Mouse (Mus musculus): ENCODE measurements at regions not wholly inside any gene's neighbourhood (a gene's known extent, or its start where the extent isn't known, plus 50 kb on each side); places are given as distances from the start of the nearest gene placed in this dataset.

GRCm38 (mm10) chr5:64521401-64521800 lies 281.8 kb upstream of the Klf3 start:
- H3K4me1 ChIP-seq: 0 out of 2 replicates have a peak, but pooled peaks cover 2% of the 10 kb centered on the region
- H3K4me2 ChIP-seq (replicated peaks): no peak overlapping the region
- H3K27me3 ChIP-seq: no peaks in the 10 kb centered on the region
- WGBS: 77% methylated on average over 6 of the region's 6 CpGs
- no peak overlapping the region for H3K9ac ChIP-seq
- no peak overlapping the region for H3K27ac ChIP-seq
- H3K9me3 ChIP-seq: no peaks in the 10 kb centered on the region
- no peak overlapping the region for H3K4me3 ChIP-seq
- H3K36me3 ChIP-seq: no peaks in the 10 kb centered on the region
- no peak for ATAC-seq (ENCODE audit: insufficient number of reproducible peaks, insufficient read depth, low FRiP score, low TSS enrichment)

GRCm38 (mm10) chr5:64521969-64522368 lies 281.2 kb upstream of the Klf3 start:
- no peaks in the 10 kb centered on the region for H3K36me3 ChIP-seq
- WGBS: 32% methylated on average over 5 of the region's 5 CpGs
- ATAC-seq (ENCODE audit: insufficient number of reproducible peaks, insufficient read depth, low FRiP score, low TSS enrichment): no peak

GRCm38 (mm10) chr5:64526521-64526920 lies 276.7 kb upstream of the Klf3 start:
- Histone ChIP-seq H3K4me1 (0 out of 2 replicates have a peak, but pooled peaks cover 2% of the 10 kb centered on the region), H3K4me3 (no peak overlapping the region), H3K4me2 (replicated peaks) (no peak overlapping the region), H3K36me3 (no peaks in the 10 kb centered on the region), H3K9me3 (no peaks in the 10 kb centered on the region), H3K27ac (no peak overlapping the region), H3K9ac (no peak overlapping the region), H3K27me3 (no peaks in the 10 kb centered on the region)
- no peak for ATAC-seq (ENCODE audit: insufficient number of reproducible peaks, insufficient read depth, low FRiP score, low TSS enrichment)
- 87% methylated on average over 3 of the region's 3 CpGs for WGBS

More at GRCm38 (mm10) chr5:64521969-64522368, 281.2 kb upstream of the Klf3 start:
- Histone ChIP-seq H3K27me3 (no peaks in the 10 kb centered on the region), H3K9ac (no peak overlapping the region), H3K4me3 (no peak overlapping the region), H3K9me3 (no peaks in the 10 kb centered on the region), H3K27ac (no peak overlapping the region), H3K4me1 (0 out of 2 replicates have a peak, but pooled peaks cover 2% of the 10 kb centered on the region), H3K4me2 (replicated peaks) (no peak overlapping the region)

GRCm38 (mm10) chr5:64527962-64528361 lies 275.2 kb upstream of the Klf3 start:
- no peaks in the 10 kb centered on the region for H3K36me3 ChIP-seq
- H3K4me3 ChIP-seq: no peak overlapping the region
- H3K27me3 ChIP-seq: no peaks in the 10 kb centered on the region
- H3K4me1 ChIP-seq: no peaks in the 10 kb centered on the region
- no peak overlapping the region for H3K9ac ChIP-seq
- H3K4me2 ChIP-seq (replicated peaks): no peak overlapping the region
- H3K9me3 ChIP-seq: no peaks in the 10 kb centered on the region
- WGBS: 75% methylated on average over 3 of the region's 3 CpGs
- no peak for ATAC-seq (ENCODE audit: insufficient number of reproducible peaks, insufficient read depth, low FRiP score, low TSS enrichment)
- H3K27ac ChIP-seq: no peak overlapping the region

- H3K36me3 ChIP-seq: no peaks in the 10 kb centered on the region
- H3K4me1 ChIP-seq: peaks cover 4% of the 10 kb centered on the region
- H3K4me3 ChIP-seq: no peak overlapping the region
- H3K27me3 ChIP-seq: no peaks in the 10 kb centered on the region
- ATAC-seq (ENCODE audit: insufficient number of reproducible peaks, insufficient read depth, low FRiP score, low TSS enrichment): no peak
- H3K4me2 ChIP-seq (replicated peaks): no peak overlapping the region
- H3K9me3 ChIP-seq: no peaks in the 10 kb centered on the region
- WGBS: 88% methylated on average over 4 of the region's 4 CpGs
- no peak overlapping the region for H3K9ac ChIP-seq
- no peak overlapping the region for H3K27ac ChIP-seq
These were observed 268.8 kb upstream of the Klf3 start for GRCm38 (mm10) chr5:64534371-64534770.

- WGBS: 89% methylated on average over 6 of the region's 6 CpGs
- Histone ChIP-seq H3K9ac (no peak overlapping the region), H3K27ac (no peak overlapping the region), H3K4me2 (replicated peaks) (no peak overlapping the region), H3K36me3 (no peaks in the 10 kb centered on the region), H3K4me3 (no peak overlapping the region), H3K4me1 (peaks cover 4% of the 10 kb centered on the region), H3K9me3 (no peaks in the 10 kb centered on the region), H3K27me3 (no peaks in the 10 kb centered on the region)
- ATAC-seq (ENCODE audit: insufficient number of reproducible peaks, insufficient read depth, low FRiP score, low TSS enrichment): no peak
These were observed 268.2 kb upstream of the Klf3 start for GRCm38 (mm10) chr5:64534947-64535346.

GRCm38 (mm10) chr5:64535546-64535945 lies 267.6 kb upstream of the Klf3 start:
- 88% methylated on average over 4 of the region's 4 CpGs for WGBS
- Histone ChIP-seq H3K4me2 (replicated peaks) (no peak overlapping the region), H3K4me1 (peaks cover 4% of the 10 kb centered on the region)

GRCm38 (mm10) chr5:64536393-64537112 lies 266.6 kb upstream of the Klf3 start:
- Histone ChIP-seq H3K4me1 (peaks cover 4% of the 10 kb centered on the region), H3K4me3 (no peak overlapping the region), H3K27me3 (no peaks in the 10 kb centered on the region), H3K4me2 (replicated peaks) (no peak overlapping the region), H3K27ac (no peak overlapping the region), H3K9ac (no peak overlapping the region), H3K9me3 (no peaks in the 10 kb centered on the region), H3K36me3 (no peaks in the 10 kb centered on the region)
- WGBS: 51% methylated on average over 20 of the region's 20 CpGs
- ATAC-seq (ENCODE audit: insufficient number of reproducible peaks, insufficient read depth, low FRiP score, low TSS enrichment): no peak

More at GRCm38 (mm10) chr5:64535546-64535945, 267.6 kb upstream of the Klf3 start:
- no peak overlapping the region for H3K27ac ChIP-seq
- no peaks in the 10 kb centered on the region for H3K9me3 ChIP-seq
- no peaks in the 10 kb centered on the region for H3K27me3 ChIP-seq
- no peaks in the 10 kb centered on the region for H3K36me3 ChIP-seq
- H3K4me3 ChIP-seq: no peak overlapping the region
- no peak for ATAC-seq (ENCODE audit: insufficient number of reproducible peaks, insufficient read depth, low FRiP score, low TSS enrichment)
- no peak overlapping the region for H3K9ac ChIP-seq

GRCm38 (mm10) chr5:64537113-64537780 lies 265.9 kb upstream of the Klf3 start:
- Histone ChIP-seq H3K9ac (no peak overlapping the region), H3K36me3 (no peaks in the 10 kb centered on the region), H3K9me3 (no peaks in the 10 kb centered on the region), H3K27ac (no peak overlapping the region), H3K4me3 (no peak overlapping the region), H3K27me3 (no peaks in the 10 kb centered on the region), H3K4me1 (peaks cover 4% of the 10 kb centered on the region), H3K4me2 (replicated peaks) (no peak overlapping the region)
- WGBS: 78% methylated on average over 10 of the region's 10 CpGs
- ATAC-seq (ENCODE audit: insufficient number of reproducible peaks, insufficient read depth, low FRiP score, low TSS enrichment): no peak

- H3K4me3 ChIP-seq: no peak overlapping the region
- no peak for ATAC-seq (ENCODE audit: insufficient number of reproducible peaks, insufficient read depth, low FRiP score, low TSS enrichment)
- H3K9me3 ChIP-seq: no peaks in the 10 kb centered on the region
- H3K4me2 ChIP-seq (replicated peaks): no peak overlapping the region
- no peak overlapping the region for H3K27ac ChIP-seq
- H3K27me3 ChIP-seq: no peaks in the 10 kb centered on the region
- no peaks in the 10 kb centered on the region for H3K36me3 ChIP-seq
- no peak overlapping the region for H3K9ac ChIP-seq
- no peaks in the 10 kb centered on the region for H3K4me1 ChIP-seq
These were observed 261.4 kb upstream of the Klf3 start for GRCm38 (mm10) chr5:64541765-64542164.

GRCm38 (mm10) chr5:64555931-64556330 lies 247.3 kb upstream of the Klf3 start:
- H3K9ac ChIP-seq: no peak overlapping the region
- H3K27me3 ChIP-seq: no peaks in the 10 kb centered on the region
- H3K9me3 ChIP-seq: no peaks in the 10 kb centered on the region
- H3K36me3 ChIP-seq: no peaks in the 10 kb centered on the region
- 87% methylated on average over 7 of the region's 7 CpGs for WGBS
- no peaks in the 10 kb centered on the region for H3K4me1 ChIP-seq
- no peak overlapping the region for H3K4me3 ChIP-seq
- no peak overlapping the region for H3K27ac ChIP-seq
- ATAC-seq (ENCODE audit: insufficient number of reproducible peaks, insufficient read depth, low FRiP score, low TSS enrichment): no peak
- no peak overlapping the region for H3K4me2 ChIP-seq (replicated peaks)
